ENCODE assay signal across 30 mouse cellular contexts in the genomic region with DNA sequence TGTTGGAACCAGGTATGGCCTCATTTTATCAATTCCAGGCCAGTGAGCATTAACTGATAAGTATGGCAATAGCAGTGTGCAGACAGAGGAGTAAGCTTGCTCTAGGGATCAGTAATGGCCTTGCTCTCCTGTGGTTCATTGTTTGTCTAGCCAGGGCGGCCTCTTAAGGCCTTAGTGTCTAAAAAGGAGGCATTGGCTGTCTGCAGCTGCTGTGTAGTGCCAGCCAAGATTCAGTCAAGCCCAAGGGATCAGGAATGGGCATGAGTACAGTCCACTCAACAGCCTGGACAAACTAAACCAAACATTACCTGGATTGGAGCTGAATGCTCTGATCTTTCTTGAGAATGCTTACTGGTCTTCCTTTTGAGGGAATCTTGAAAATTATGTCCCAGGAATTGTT.
DNase-seq lines count a peak whose midpoint lies in the region; ATAC-seq and TF ChIP-seq lines count a peak whose summit lies in the region.
"Had no signal": no experiment of that assay in that cellular context is flagged by ENCODE, and none has a peak within 500 bp of the region (broad histone marks: within the 10 kb centered on the region; RNA-seq: fewer than 3 reads in every experiment).

No protein-coding gene starts in this region.

- H3K4me3 ChIP-seq in embryonic facial prominence, embryonic 14.5 days (ENCODE audit: low read depth, low read length), result no peak overlapping the region
- H3K4me3 ChIP-seq in embryonic facial prominence, embryonic 10.5 days, result no peak overlapping the region
- no peak overlapping the region for H3K4me3 ChIP-seq in hindbrain, postnatal 0 days (ENCODE audit: low read length)
- H3K4me3 ChIP-seq in hindbrain, embryonic 13.5 days, result no peak overlapping the region
- no peak overlapping the region for H3K4me3 ChIP-seq in intestine, embryonic 16.5 days (ENCODE audit: low read length)
- H3K4me3 ChIP-seq: embryonic facial prominence, embryonic 12.5 days; forebrain, embryonic 10.5 days; heart, embryonic 13.5 days; left cerebral cortex, adult 2 months; liver, embryonic 12.5 days; megakaryocyte, embryonic 14.5 days; midbrain, embryonic 13.5 days had no signal

- no peak overlapping the region for H3K4me2 ChIP-seq in embryonic facial prominence, embryonic 14.5 days (ENCODE audit: low read depth, low read length)
- H3K4me2 ChIP-seq in hindbrain, postnatal 0 days (ENCODE audit: low read depth, low read length), result no peak overlapping the region
- no peak overlapping the region for H3K4me2 ChIP-seq in hindbrain, embryonic 13.5 days
- H3K4me2 ChIP-seq in intestine, embryonic 16.5 days (ENCODE audit: low read depth, low read length), result no peak overlapping the region
- H3K4me2 ChIP-seq: embryonic facial prominence, embryonic 12.5 days; heart, embryonic 13.5 days; liver, embryonic 12.5 days; midbrain, embryonic 13.5 days had no signal

- WGBS in embryonic facial prominence, embryonic 14.5 days, result 72% methylated on average over 1 of the region's 1 CpGs
- WGBS in embryonic facial prominence, embryonic 10.5 days, result 80% methylated on average over 1 of the region's 1 CpGs
- 50% methylated on average over 1 of the region's 1 CpGs for WGBS in hindbrain, postnatal 0 days
- 63% methylated on average over 1 of the region's 1 CpGs for WGBS in hindbrain, embryonic 13.5 days
- WGBS in intestine, embryonic 16.5 days, result 57% methylated on average over 1 of the region's 1 CpGs

- H3K4me1 ChIP-seq in embryonic facial prominence, embryonic 14.5 days (ENCODE audit: control insufficient read depth, insufficient read depth, low read length), result no peaks in the 10 kb centered on the region
- H3K4me1 ChIP-seq in embryonic facial prominence, embryonic 10.5 days, result no peaks in the 10 kb centered on the region
- H3K4me1 ChIP-seq in hindbrain, postnatal 0 days (ENCODE audit: insufficient read depth, low read length), result no peaks in the 10 kb centered on the region
- H3K4me1 ChIP-seq in hindbrain, embryonic 13.5 days (replicated peaks), result 0 out of 2 replicates have a peak, but pooled peaks cover 3% of the 10 kb centered on the region
- no peaks in the 10 kb centered on the region for H3K4me1 ChIP-seq in intestine, embryonic 16.5 days (ENCODE audit: control insufficient read depth, insufficient read depth, low read length)
- H3K4me1 ChIP-seq: embryonic facial prominence, embryonic 12.5 days; forebrain, embryonic 10.5 days; heart, embryonic 13.5 days; liver, embryonic 12.5 days; megakaryocyte, embryonic 14.5 days; midbrain, embryonic 13.5 days had no signal

- no peak overlapping the region for H3K9ac ChIP-seq in embryonic facial prominence, embryonic 14.5 days (ENCODE audit: low read depth, low read length)
- H3K9ac ChIP-seq in hindbrain, postnatal 0 days (replicated peaks; ENCODE audit: low read length), result no peak overlapping the region
- no peak overlapping the region for H3K9ac ChIP-seq in hindbrain, embryonic 13.5 days
- H3K9ac ChIP-seq in intestine, embryonic 16.5 days (ENCODE audit: low read depth, low read length), result no peak overlapping the region
- H3K9ac ChIP-seq: embryonic facial prominence, embryonic 12.5 days; heart, embryonic 13.5 days; liver, embryonic 12.5 days; liver, postnatal 0 days; midbrain, embryonic 13.5 days had no signal

- H3K36me3 ChIP-seq in embryonic facial prominence, embryonic 14.5 days (ENCODE audit: control insufficient read depth, insufficient read depth, low read length), result peaks cover 21% of the 10 kb centered on the region; the same call in 1 of the 2 replicates
- H3K36me3 ChIP-seq in embryonic facial prominence, embryonic 10.5 days (replicated peaks), result peaks cover 10% of the 10 kb centered on the region
- 0 out of 2 replicates have a peak, but pooled peaks cover 5% of the 10 kb centered on the region for H3K36me3 ChIP-seq in hindbrain, postnatal 0 days (ENCODE audit: insufficient read depth, low read length)
- H3K36me3 ChIP-seq in hindbrain, embryonic 13.5 days, result peaks cover 28% of the 10 kb centered on the region
- H3K36me3 ChIP-seq in intestine, embryonic 16.5 days (ENCODE audit: control insufficient read depth, insufficient read depth, low read length), result no peaks in the 10 kb centered on the region

- TF ChIP-seq CTCF in hindbrain, postnatal 0 days (IDR thresholded peaks at IDR 0.05; ENCODE audit: low read depth), result no peak

- no peak overlapping the region for H3K27ac ChIP-seq in embryonic facial prominence, embryonic 14.5 days (replicated peaks; ENCODE audit: low read depth, low read length)
- H3K27ac ChIP-seq in embryonic facial prominence, embryonic 10.5 days (replicated peaks), result no peak overlapping the region
- H3K27ac ChIP-seq in hindbrain, postnatal 0 days, result no peak overlapping the region
- no peak overlapping the region for H3K27ac ChIP-seq in hindbrain, embryonic 13.5 days
- H3K27ac ChIP-seq in intestine, embryonic 16.5 days (ENCODE audit: low read length), result no peak overlapping the region
- H3K27ac ChIP-seq: embryonic facial prominence, embryonic 12.5 days; forebrain, embryonic 10.5 days; heart, embryonic 13.5 days; left cerebral cortex, adult 2 months; liver, embryonic 12.5 days; midbrain, embryonic 13.5 days; stomach, postnatal 0 days had no signal

- DNase-seq in embryonic facial prominence, embryonic 14.5 days (ENCODE audit: low spot score), result peak; percentile 8
- no peak for DNase-seq in embryonic facial prominence, embryonic 10.5 days (ENCODE audit: low spot score)
- DNase-seq in hindbrain, postnatal 0 days (ENCODE audit: low spot score), result peak; percentile 41
- DNase-seq in adipocyte (ENCODE audit: low spot score), result peak; percentile 6
- no peak for DNase-seq in lung, postnatal 10 days
- DNase-seq: adrenal gland, postnatal 25 days; cerebellum, adult 8-10 months; cerebellum, postnatal 36 days; gastrocnemius, postnatal 10 days; heart, postnatal 10 days; kidney, adult 11 months; kidney, postnatal 14 days; liver, postnatal 0 days; lung, postnatal 4 days; right cerebral cortex, adult 18-20 months; right cerebral cortex, postnatal 4 days; thymus, adult 18-20 months; thymus, postnatal 36 days had no signal

- H3K27me3 ChIP-seq in embryonic facial prominence, embryonic 14.5 days (replicated peaks; ENCODE audit: control insufficient read depth, insufficient read depth, low read length), result no peaks in the 10 kb centered on the region
- no peaks in the 10 kb centered on the region for H3K27me3 ChIP-seq in embryonic facial prominence, embryonic 10.5 days (replicated peaks; ENCODE audit: low read depth, poor library complexity, severe bottlenecking)
- H3K27me3 ChIP-seq in hindbrain, postnatal 0 days (ENCODE audit: insufficient read depth, low read length), result no peaks in the 10 kb centered on the region
- H3K27me3 ChIP-seq in hindbrain, embryonic 13.5 days, result no peaks in the 10 kb centered on the region
- H3K27me3 ChIP-seq in intestine, embryonic 16.5 days (replicated peaks; ENCODE audit: control insufficient read depth, insufficient read depth, low read length), result no peaks in the 10 kb centered on the region
- H3K27me3 ChIP-seq: embryonic facial prominence, embryonic 12.5 days; heart, embryonic 13.5 days; liver, embryonic 12.5 days; megakaryocyte, embryonic 14.5 days; midbrain, embryonic 13.5 days had no signal

- H3K9me3 ChIP-seq in embryonic facial prominence, embryonic 14.5 days (ENCODE audit: control insufficient read depth, low read length), result no peaks in the 10 kb centered on the region
- no peaks in the 10 kb centered on the region for H3K9me3 ChIP-seq in embryonic facial prominence, embryonic 10.5 days
- no peaks in the 10 kb centered on the region for H3K9me3 ChIP-seq in hindbrain, postnatal 0 days (ENCODE audit: low read length)
- no peaks in the 10 kb centered on the region for H3K9me3 ChIP-seq in hindbrain, embryonic 13.5 days
- H3K9me3 ChIP-seq in intestine, embryonic 16.5 days (ENCODE audit: control insufficient read depth, low read length), result no peaks in the 10 kb centered on the region
- H3K9me3 ChIP-seq: embryonic facial prominence, embryonic 12.5 days; forebrain, embryonic 10.5 days; heart, embryonic 13.5 days; liver, embryonic 12.5 days; megakaryocyte, embryonic 14.5 days; midbrain, embryonic 13.5 days had no signal

- no peak for ATAC-seq in embryonic facial prominence, embryonic 14.5 days (ENCODE audit: low read depth)
- ATAC-seq in hindbrain, postnatal 0 days, result peak; percentile 70
- ATAC-seq in hindbrain, embryonic 13.5 days (ENCODE audit: low FRiP score), result no peak
- peak; percentile 75 for ATAC-seq in intestine, embryonic 16.5 days
- ATAC-seq: CD4-positive, CD25-positive, alpha-beta regulatory T cell, adult 4 months; forebrain, embryonic 16.5 days; liver, embryonic 12.5 days; liver, postnatal 0 days; midbrain, embryonic 13.5 days had no signal

Comparison
In these comparisons a context has a peak if more than half of its experiments do, and no peak if none do; other contexts are left out.
1. ATAC-seq: peak in hindbrain, postnatal 0 days (single experiment) and intestine, embryonic 16.5 days (single experiment); none in embryonic facial prominence, embryonic 14.5 days (single experiment) and hindbrain, embryonic 13.5 days (single experiment).
2. DNase-seq: peak in embryonic facial prominence, embryonic 14.5 days (single experiment), hindbrain, postnatal 0 days (single experiment) and adipocyte (single experiment); none in embryonic facial prominence, embryonic 10.5 days (single experiment) and lung, postnatal 10 days (single experiment).